Mouse (Mus musculus) MEL (cell line): ENCODE measurements around the gene Nxph3.

Experiments used
- CTCF ChIP-seq, 3 experiments: IDR thresholded peaks in 2 of 3; conservative IDR thresholded peaks in 1 of 3; 2 replicates each; pipeline ENCODE4 v1.5.1; 2011 to 2012; ENCODE audit warnings: low read length in 3 of 3, low read depth in 2 of 3, mild to moderate bottlenecking in 2 of 3, improper control_type of control experiment in 1 of 3, inconsistent platforms in 1 of 3, mixed read lengths in 1 of 3, moderate library complexity in 1 of 3; ENCODE audit not compliant: control insufficient read depth in 1 of 3, insufficient read depth in 1 of 3, poor library complexity in 1 of 3, severe bottlenecking in 1 of 3
- EP300 ChIP-seq, 2 experiments: IDR thresholded peaks; 2 replicates each; pipeline ENCODE4 v1.6.1; 2011; ENCODE audit warnings: improper control_type of control experiment in 2 of 2, low read length in 2 of 2, low read depth in 1 of 2, mild to moderate bottlenecking in 1 of 2
- GATA1 ChIP-seq: IDR thresholded peaks from 2 replicates; pipeline ENCODE4 v1.6.1; 2011; ENCODE audit warnings: low read depth, low read length, improper control_type of control experiment
- RCOR1 ChIP-seq: IDR thresholded peaks from 2 replicates; pipeline ENCODE4 v1.6.1; 2012; ENCODE audit warnings: low read depth, mild to moderate bottlenecking, inconsistent platforms, low read length, improper control_type of control experiment
- TAL1 ChIP-seq: IDR thresholded peaks from 2 replicates; pipeline ENCODE4 v1.6.1; 2012; ENCODE audit warnings: mild to moderate bottlenecking, inconsistent platforms, low read length, moderate library complexity, mixed read lengths
- UBTF ChIP-seq: IDR thresholded peaks from 2 replicates; pipeline ENCODE4 v1.6.1; 2012; ENCODE audit warnings: low read depth, mild to moderate bottlenecking, inconsistent platforms, low read length, improper control_type of control experiment, moderate library complexity, borderline replicate concordance; ENCODE audit not compliant: insufficient read depth
- ZNF384 ChIP-seq: IDR thresholded peaks from 2 replicates; pipeline ENCODE4 v1.6.1; 2012; ENCODE audit warnings: low read depth, mild to moderate bottlenecking, inconsistent platforms, low read length, improper control_type of control experiment

DNA sequence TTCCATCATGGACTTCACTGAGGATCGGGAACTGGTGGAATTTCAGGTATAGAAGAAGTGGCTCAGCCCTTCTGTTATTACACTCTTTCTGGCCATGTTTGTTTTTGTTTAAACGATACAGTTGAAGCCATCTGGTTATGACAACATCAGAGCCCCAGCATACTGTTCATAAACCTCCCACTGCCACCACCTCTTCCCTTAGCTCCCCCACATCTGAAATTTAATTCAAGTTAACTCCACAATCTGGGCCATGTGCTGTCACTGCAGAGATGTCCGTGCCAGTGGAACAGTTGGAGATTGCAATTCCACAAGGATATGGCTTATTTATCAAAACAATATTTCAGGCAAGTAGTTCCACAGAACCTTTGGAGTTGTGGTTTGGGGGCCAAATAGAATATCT lies 20.0 kb downstream of the Nxph3 start:
- TF ChIP-seq CTCF (IDR thresholded peaks at IDR 0.05 in 2 of 3, conservative IDR thresholded peaks at IDR 0.05 in 1 of 3; ENCODE audit: control insufficient read depth in 1 of 3, insufficient read depth in 1 of 3, low read depth in 2 of 3, low read length in 3 of 3, poor library complexity in 1 of 3, severe bottlenecking in 1 of 3) (no peak), ZNF384 (no peak), RCOR1 (no peak), UBTF (no peak), EP300 (IDR thresholded peaks at IDR 0.05; ENCODE audit: low read depth in 1 of 2, low read length in 2 of 2) (no peak), TAL1 (no peak), GATA1 (no peak)
